Mouse (Mus musculus): Measurements from ENCODE around the gene Krt15. TPM values are rescaled to one million over a fixed set of nuclear protein-coding genes. Genes with fewer than 3 reads are reported as not detected.

Krt15 gene
- polyA plus RNA-seq, 1 experiment, result not detected

- H3K4me3 ChIP-seq (replicated peaks; ENCODE audit: control insufficient read depth, low read depth, low read length), result no peak overlapping the region
- no peaks in the 10 kb centered on the region for H3K4me1 ChIP-seq (ENCODE audit: control insufficient read depth, insufficient read depth, low read length)
- H3K27ac ChIP-seq (ENCODE audit: control insufficient read depth, insufficient read depth, low read depth, low read length, poor library complexity), result no peak overlapping the region
- TF ChIP-seq POLR2A (IDR thresholded peaks at IDR 0.05; ENCODE audit: borderline replicate concordance, control insufficient read depth, low read depth, low read length) (no peak), CTCF (IDR thresholded peaks at IDR 0.05; ENCODE audit: control insufficient read depth, insufficient read depth, low read length) (no peak)
- 77% methylated on average over 6 of the region's 6 CpGs for WGBS
Observed at GRCm38 (mm10) chr11:100157908-100158477, 22.3 kb upstream of the Krt15 start.

GRCm38 (mm10) chr11:100157331-100157730 lies 21.6 kb upstream of the Krt15 start:
- Histone ChIP-seq H3K4me1 (ENCODE audit: control insufficient read depth, insufficient read depth, low read length) (no peaks in the 10 kb centered on the region), H3K4me3 (replicated peaks; ENCODE audit: control insufficient read depth, low read depth, low read length) (no peak overlapping the region), H3K27ac (ENCODE audit: control insufficient read depth, insufficient read depth, low read depth, low read length, poor library complexity) (no peak overlapping the region)
- 69% methylated on average over 3 of the region's 3 CpGs for WGBS
- TF ChIP-seq CTCF (IDR thresholded peaks at IDR 0.05; ENCODE audit: control insufficient read depth, insufficient read depth, low read length), result no peak
- no peak for TF ChIP-seq POLR2A (IDR thresholded peaks at IDR 0.05; ENCODE audit: borderline replicate concordance, control insufficient read depth, low read depth, low read length)

DNA sequence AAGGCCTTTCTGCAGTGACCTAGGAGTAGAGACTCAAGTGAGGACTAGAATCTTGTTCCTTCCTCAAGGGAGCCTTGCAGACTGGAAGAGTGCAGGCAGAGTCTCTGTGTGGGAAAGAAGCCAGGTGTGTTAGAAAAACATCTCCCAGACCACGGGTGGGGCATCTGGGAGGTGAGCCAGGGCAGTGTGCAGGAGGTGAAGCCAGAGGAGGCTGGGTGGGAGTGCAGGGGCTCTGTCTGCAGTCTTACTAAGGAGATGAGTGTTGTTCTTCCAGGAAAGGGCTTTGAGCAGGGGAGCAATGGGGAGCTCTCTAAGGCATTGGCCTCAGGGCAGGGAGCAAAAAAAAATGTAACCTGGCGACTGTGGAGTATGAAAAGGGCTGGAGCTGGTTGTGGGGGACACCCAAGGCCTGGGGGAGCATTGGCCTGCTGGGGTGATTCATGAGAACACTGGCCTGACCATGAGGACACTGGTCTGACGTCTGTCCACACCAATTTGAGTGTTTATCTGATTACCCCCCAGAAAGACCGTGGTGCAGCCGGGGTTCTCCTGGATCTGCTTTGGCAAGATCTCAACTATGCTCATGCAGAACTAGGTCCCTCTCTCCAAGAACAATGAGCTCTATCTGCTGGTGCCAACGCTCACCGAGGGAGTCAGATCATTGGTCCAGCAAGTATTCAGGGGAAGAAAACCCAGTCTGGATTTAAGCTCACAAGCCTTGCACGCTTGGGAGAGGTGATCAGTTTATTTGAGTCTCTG lies 19.9 kb upstream of the Krt15 start:
- no peak overlapping the region for H3K27ac ChIP-seq (ENCODE audit: control insufficient read depth, insufficient read depth, low read depth, low read length, poor library complexity)
- H3K4me1 ChIP-seq (ENCODE audit: control insufficient read depth, insufficient read depth, low read length), result no peaks in the 10 kb centered on the region
- WGBS, result 66% methylated on average over 8 of the region's 8 CpGs
- no peak overlapping the region for H3K4me3 ChIP-seq (replicated peaks; ENCODE audit: control insufficient read depth, low read depth, low read length)
- no peak for TF ChIP-seq CTCF (IDR thresholded peaks at IDR 0.05; ENCODE audit: control insufficient read depth, insufficient read depth, low read length)
- TF ChIP-seq POLR2A (IDR thresholded peaks at IDR 0.05; ENCODE audit: borderline replicate concordance, control insufficient read depth, low read depth, low read length), result no peak

GRCm38 (mm10) chr11:100148615-100149330 lies 13.0 kb upstream of the Krt15 start, which contains the start of gene Krt19:
Krt19 (minus strand) TSS chr11:100148665.
- TF ChIP-seq CTCF (IDR thresholded peaks at IDR 0.05; ENCODE audit: control insufficient read depth, insufficient read depth, low read length) (no peak), POLR2A (IDR thresholded peaks at IDR 0.05; ENCODE audit: borderline replicate concordance, control insufficient read depth, low read depth, low read length) (no peak)
- WGBS, result 53% methylated on average over 9 of the region's 9 CpGs
- Histone ChIP-seq H3K4me1 (ENCODE audit: control insufficient read depth, insufficient read depth, low read length) (no peaks in the 10 kb centered on the region), H3K27ac (ENCODE audit: control insufficient read depth, insufficient read depth, low read depth, low read length, poor library complexity) (no peak within 1 kb of the TSS), H3K4me3 (replicated peaks; ENCODE audit: control insufficient read depth, low read depth, low read length) (no peak within 1 kb of the TSS)

DNA sequence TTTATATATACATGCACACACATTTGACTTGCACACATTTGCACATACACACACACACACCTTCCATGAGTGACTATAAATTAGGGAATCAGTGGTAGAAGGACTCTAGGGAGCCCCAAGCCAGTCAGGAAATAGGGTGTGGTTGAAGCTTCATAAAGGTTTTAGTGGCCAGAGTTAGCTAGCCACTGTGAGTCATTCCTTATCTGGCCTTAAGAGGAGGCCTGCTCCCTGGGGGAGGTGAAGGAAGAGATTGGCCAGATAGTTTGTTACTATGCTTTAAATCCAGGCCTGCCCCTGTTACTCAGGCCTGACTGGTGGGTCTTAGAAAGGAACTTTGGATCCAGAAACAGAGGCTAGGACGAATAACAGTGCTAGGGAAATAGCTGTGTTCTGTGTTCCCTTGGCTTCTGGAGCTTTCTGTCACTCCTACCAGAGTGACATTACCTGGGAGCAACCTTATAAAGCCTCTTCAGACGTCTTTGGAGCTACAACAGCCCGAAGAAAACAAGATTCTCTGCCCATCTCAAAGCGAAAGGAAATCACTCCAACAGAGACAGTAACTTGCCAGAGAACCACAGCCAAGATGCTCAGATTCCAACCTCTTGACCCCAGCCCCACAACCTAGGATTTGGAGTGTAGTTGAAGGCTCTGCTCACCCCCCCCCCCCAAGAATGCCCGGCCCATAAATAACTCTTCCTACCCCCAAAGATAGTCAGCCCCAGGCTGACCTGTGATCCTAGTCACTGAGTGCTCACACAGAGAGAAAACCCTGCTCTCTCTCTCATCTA lies 12.0 kb upstream of the Krt15 start:
- Histone ChIP-seq H3K4me1 (ENCODE audit: control insufficient read depth, insufficient read depth, low read length) (no peaks in the 10 kb centered on the region), H3K27ac (ENCODE audit: control insufficient read depth, insufficient read depth, low read depth, low read length, poor library complexity) (no peak overlapping the region), H3K4me3 (replicated peaks; ENCODE audit: control insufficient read depth, low read depth, low read length) (no peak overlapping the region)
- whole genome bisulfite sequencing, result 55% methylated on average over 5 of the region's 5 CpGs
- TF ChIP-seq CTCF (IDR thresholded peaks at IDR 0.05; ENCODE audit: control insufficient read depth, insufficient read depth, low read length) (no peak), POLR2A (IDR thresholded peaks at IDR 0.05; ENCODE audit: borderline replicate concordance, control insufficient read depth, low read depth, low read length) (no peak)

- H3K4me3 ChIP-seq (replicated peaks; ENCODE audit: control insufficient read depth, low read depth, low read length), result no peak overlapping the region
- H3K4me1 ChIP-seq (ENCODE audit: control insufficient read depth, insufficient read depth, low read length), result no peaks in the 10 kb centered on the region
Observed at GRCm38 (mm10) chr11:100145858-100146560, 10.3 kb upstream of the Krt15 start.

GRCm38 (mm10) chr11:100145104-100145503 lies 9.4 kb upstream of the Krt15 start:
- Histone ChIP-seq H3K27ac (ENCODE audit: control insufficient read depth, insufficient read depth, low read depth, low read length, poor library complexity) (no peak overlapping the region; the same call in 1 of the 2 replicates), H3K4me1 (ENCODE audit: control insufficient read depth, insufficient read depth, low read length) (no peaks in the 10 kb centered on the region), H3K4me3 (replicated peaks; ENCODE audit: control insufficient read depth, low read depth, low read length) (no peak overlapping the region)
- WGBS, result 4% methylated on average over 20 of the region's 20 CpGs
- TF ChIP-seq CTCF (IDR thresholded peaks at IDR 0.05; ENCODE audit: control insufficient read depth, insufficient read depth, low read length) (no peak), POLR2A (IDR thresholded peaks at IDR 0.05; ENCODE audit: borderline replicate concordance, control insufficient read depth, low read depth, low read length) (no peak)

More at GRCm38 (mm10) chr11:100145858-100146560, 10.3 kb upstream of the Krt15 start:
- no peak overlapping the region; the same call in 1 of the 2 replicates for H3K27ac ChIP-seq (ENCODE audit: control insufficient read depth, insufficient read depth, low read depth, low read length, poor library complexity)
- TF ChIP-seq CTCF (IDR thresholded peaks at IDR 0.05; ENCODE audit: control insufficient read depth, insufficient read depth, low read length) (no peak), POLR2A (IDR thresholded peaks at IDR 0.05; ENCODE audit: borderline replicate concordance, control insufficient read depth, low read depth, low read length) (no peak)
- 6% methylated on average over 13 of the region's 13 CpGs for WGBS
